Mouse (Mus musculus) lung, adult 10 weeks (tissue): ENCODE results near the gene Olfm2. TPM values are rescaled to one million over a fixed set of nuclear protein-coding genes. Genes with fewer than 3 reads are reported as not detected.

Experiments used
- polyA plus RNA-seq: library from polyadenylated mRNA; stranded (reverse); fragments of 350-450 nt; fragmentation: Illumina TruSeq; extraction: RNeasy Lipid Tissue Mini Kit (QIAGEN cat#74804); gene quantifications from one replicate; pipeline ENCODE4 v1.2.3, GENCODE M21; 2014; ENCODE audit warnings: low read depth, low replicate concordance; ENCODE audit not compliant: insufficient read depth

The Olfm2 gene
- 4.6 TPM for polyA plus RNA-seq

GRCm38 (mm10) chr9:20746017-20746660 lies at the start of gene Olfm2:
Gene Olfm2, minus strand, starts transcription at chr9:20746349.

GRCm38 (mm10) chr9:20651602-20652259 lies 94.4 kb downstream of the Olfm2 start, which contains the start of gene Pin1:
Gene Pin1, plus strand, starts transcription at chr9:20652095.

GRCm38 (mm10) chr9:20644360-20645081 lies 101.6 kb downstream of the Olfm2 start, which contains the start of gene Fbxl12:
Gene Fbxl12, minus strand, starts transcription at chr9:20644767.

GRCm38 (mm10) chr9:20642101-20642895 lies 103.9 kb downstream of the Olfm2 start, which contains the start of gene Ubl5:
Gene Ubl5, plus strand, starts transcription at chr9:20642878.

Other genes starting within 250 kb of the Olfm2 start
- gene Zfp266, start 224.9 kb downstream of the Olfm2 start, polyA plus RNA-seq, result 8.2 TPM
- gene Zfp846, start 165.1 kb downstream of the Olfm2 start, polyA plus RNA-seq, result 3.5 TPM
- gene Ubl5, start 103.5 kb downstream of the Olfm2 start, polyA plus RNA-seq, result 615 TPM
- 13.3 TPM for gene Fbxl12, start 101.6 kb downstream of the Olfm2 start, polyA plus RNA-seq
- 15.8 TPM for gene Pin1, start 94.3 kb downstream of the Olfm2 start, polyA plus RNA-seq
- gene Col5a3, start 68.7 kb upstream of the Olfm2 start, polyA plus RNA-seq, result 1.3 TPM
- gene Rdh8, start 72.2 kb upstream of the Olfm2 start, polyA plus RNA-seq, result not detected
- 17.4 TPM for gene A230050P20Rik, start 122.3 kb upstream of the Olfm2 start, polyA plus RNA-seq
- gene Angptl6, start 133.4 kb upstream of the Olfm2 start, polyA plus RNA-seq, result 2.2 TPM
- 15.0 TPM for gene Ppan, start 141.8 kb upstream of the Olfm2 start, polyA plus RNA-seq
- gene Eif3g, start 152.3 kb upstream of the Olfm2 start, polyA plus RNA-seq, result 123 TPM
- 8.6 TPM for gene Dnmt1, start 213.5 kb upstream of the Olfm2 start, polyA plus RNA-seq
- gene S1pr2, start 230.4 kb upstream of the Olfm2 start, polyA plus RNA-seq, result 8.2 TPM